Mouse (Mus musculus): Measurements from ENCODE around the gene March1. TPM values are rescaled to one million over a fixed set of nuclear protein-coding genes. Genes with fewer than 3 reads are reported as not detected.
A peak's percentile ranks its signal among the peaks of the same experiment; 100 is the strongest.
"Not testable (repeated sequence)": the region's sequence is repeated elsewhere in the genome, so short reads cannot be mapped to it uniquely, and the experiment has no call there.

March1 gene
- total RNA-seq, 1 experiment from 2014 or later: 285 TPM

GRCm38 (mm10) chr8:66392900-66393299 is 775.2 kb downstream of the March1 start:
- ATAC-seq (ENCODE audit: extremely low read depth, insufficient number of reproducible peaks, low FRiP score, poor library complexity, severe bottlenecking): no peak

DNA sequence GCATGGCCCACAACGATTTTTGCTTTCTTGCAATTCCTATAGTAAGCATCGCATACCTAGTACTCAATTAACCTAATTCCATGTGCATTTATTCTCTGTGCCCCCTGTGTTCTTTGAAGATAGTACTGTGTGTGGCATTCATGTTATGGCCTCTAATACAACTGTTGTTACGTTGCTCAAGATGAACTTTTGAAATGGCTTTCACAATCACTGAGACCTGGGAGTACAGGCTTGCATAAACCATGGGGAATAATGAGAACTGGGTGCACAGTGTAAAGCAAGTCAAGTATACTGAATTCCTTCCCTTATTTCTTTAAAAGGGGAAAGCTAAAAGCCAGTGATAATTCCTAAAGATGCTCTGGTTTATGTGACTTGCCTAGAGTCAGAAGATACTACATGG is 776.4 kb downstream of the March1 start:
- no peak for ATAC-seq (ENCODE audit: extremely low read depth, insufficient number of reproducible peaks, low FRiP score, poor library complexity, severe bottlenecking)

GRCm38 (mm10) chr8:66397811-66398210 is 780.1 kb downstream of the March1 start:
- ATAC-seq (ENCODE audit: extremely low read depth, insufficient number of reproducible peaks, low FRiP score, poor library complexity, severe bottlenecking): no peak

DNA sequence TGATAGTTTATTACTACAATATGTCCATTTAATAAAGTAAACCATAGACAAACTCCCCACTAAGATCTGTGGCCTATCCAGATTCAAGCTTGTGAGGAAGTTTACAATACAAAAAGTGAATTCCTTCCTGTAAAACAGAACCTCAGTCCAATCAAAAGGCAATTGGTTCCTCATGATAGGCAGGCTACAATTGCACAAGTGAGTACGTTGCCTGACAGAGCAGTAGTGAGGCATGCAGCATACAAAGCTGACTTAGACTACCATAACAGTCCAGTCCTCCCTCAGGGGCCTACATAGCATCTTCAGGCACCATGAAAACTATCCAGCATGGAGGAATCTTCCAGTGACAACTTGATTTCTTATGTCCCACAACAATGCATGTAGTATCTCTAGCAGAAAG is 782.4 kb downstream of the March1 start:
- ATAC-seq (ENCODE audit: extremely low read depth, insufficient number of reproducible peaks, low FRiP score, poor library complexity, severe bottlenecking): 0 out of 2 replicates have a peak, but pooled peaks have one; percentile 46

DNA sequence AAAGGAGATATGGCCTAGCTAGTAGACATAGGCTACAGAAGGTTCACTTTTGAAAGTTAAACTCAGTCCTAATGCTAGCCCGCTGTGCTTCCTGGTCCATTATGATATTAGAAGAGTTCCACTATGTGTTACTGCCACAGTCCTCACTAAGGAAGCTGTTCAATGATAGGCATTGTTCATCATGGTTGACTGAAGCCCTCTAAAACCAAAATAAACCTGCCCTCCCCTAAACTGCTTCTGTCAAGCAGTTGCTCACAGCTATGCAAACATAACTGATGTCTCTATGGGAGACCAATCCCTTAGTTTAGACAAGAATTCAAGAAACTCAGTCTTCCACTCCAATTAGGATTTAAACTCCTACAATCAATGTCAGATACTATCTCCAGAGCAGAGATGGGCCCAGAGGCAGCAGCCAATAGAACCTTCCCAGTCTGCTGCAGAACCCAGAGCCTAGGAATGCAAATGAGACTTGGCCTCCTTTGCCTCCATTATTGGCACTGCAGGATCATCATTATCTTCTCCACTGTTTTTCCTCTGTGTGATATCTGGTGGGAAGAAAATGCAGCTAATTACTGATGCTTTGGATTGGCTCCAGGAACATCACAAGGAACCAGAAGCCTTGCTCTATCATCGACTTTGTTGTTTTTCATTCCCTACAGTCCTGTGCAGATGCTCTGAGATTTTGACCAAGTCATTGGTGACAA is 787.2 kb downstream of the March1 start:
- peak; percentile 30; the same call in 1 of the 2 replicates for ATAC-seq (ENCODE audit: extremely low read depth, insufficient number of reproducible peaks, low FRiP score, poor library complexity, severe bottlenecking)

- peak; percentile 91 for ATAC-seq (ENCODE audit: extremely low read depth, insufficient number of reproducible peaks, low FRiP score, poor library complexity, severe bottlenecking)
These were observed 788.1 kb downstream of the March1 start for GRCm38 (mm10) chr8:66405796-66406195.

DNA sequence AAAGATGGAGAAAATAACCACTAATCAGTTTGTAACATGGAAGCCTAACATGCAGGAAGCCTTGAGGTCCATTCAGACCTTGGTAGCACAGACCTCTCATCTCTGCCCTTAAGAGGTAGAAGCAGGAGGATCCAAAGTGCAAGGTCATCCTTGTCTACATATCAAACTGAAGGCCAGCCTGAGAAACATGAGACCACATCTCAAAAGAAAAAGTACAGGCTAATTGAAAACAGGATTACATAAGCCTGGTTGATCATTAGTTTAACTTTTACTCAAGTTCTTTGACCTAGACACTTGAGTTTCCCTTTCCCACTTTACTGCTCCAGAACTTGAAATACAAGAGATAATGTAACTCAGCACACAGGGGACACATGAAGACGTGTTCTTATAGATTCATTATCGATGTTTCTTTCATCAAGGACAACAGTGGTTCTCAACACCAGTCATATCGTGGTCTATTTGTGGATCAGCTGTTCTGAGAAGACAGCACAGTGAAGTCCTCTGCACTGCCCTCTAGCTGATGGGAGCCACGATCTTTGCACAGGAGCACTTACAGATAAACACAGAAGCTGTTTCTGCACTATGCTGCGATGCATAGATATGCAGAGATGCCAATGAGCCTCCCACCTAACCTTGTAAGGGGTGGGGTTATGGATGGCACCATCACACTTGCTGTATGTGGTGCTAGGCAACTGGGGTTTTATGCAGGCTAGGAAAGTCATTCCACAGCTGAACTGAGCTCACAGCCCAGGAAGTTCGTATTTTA is 789.1 kb downstream of the March1 start:
- ATAC-seq (ENCODE audit: extremely low read depth, insufficient number of reproducible peaks, low FRiP score, poor library complexity, severe bottlenecking): peak; percentile 24; the same call in 1 of the 2 replicates

DNA sequence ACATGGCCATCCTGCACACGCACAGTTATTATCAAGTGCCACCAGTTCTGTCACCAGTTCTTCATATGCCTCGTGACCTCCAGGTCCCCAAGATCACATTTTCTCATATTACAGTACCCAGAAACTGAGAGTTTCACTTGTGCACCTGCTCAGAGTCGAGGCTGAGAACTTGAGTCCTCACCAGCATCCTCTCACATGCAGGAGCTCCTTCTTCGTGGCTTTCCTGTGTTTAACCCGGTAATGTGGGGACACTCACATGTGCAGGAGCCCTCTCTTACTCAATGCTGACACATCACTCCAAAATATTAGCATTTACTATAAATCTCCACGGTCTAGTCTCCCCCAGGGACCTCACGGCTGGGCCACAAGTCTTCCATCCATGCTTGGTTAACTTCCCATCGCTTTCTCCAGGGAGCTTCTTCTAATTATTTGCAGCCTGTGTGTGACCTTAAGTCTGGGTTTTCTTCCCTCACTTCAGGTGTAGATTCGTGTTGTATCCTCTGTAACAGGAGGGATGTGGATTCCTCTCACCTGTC is 792.4 kb downstream of the March1 start:
- no peak for ATAC-seq (ENCODE audit: extremely low read depth, insufficient number of reproducible peaks, low FRiP score, poor library complexity, severe bottlenecking)

DNA sequence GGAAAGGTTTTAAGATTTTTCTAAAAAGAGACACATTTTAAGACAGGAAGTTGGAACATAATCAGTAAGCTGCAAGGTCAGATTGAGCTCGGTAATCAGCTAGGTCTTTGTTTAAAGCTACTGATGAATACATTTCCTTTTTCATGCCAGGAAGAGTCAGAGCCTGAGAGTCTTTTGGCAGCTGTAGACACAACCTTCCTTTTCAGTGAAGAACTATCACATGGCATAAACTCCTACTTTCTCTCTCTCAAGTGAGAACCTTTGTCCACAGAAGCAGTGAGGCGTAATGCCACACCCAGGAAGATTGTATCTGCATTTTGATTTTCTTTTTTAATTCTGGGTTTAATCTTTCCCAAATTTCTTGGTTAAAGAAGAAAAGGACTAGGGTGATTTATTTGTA is 795.4 kb downstream of the March1 start:
- no peak for ATAC-seq (ENCODE audit: extremely low read depth, insufficient number of reproducible peaks, low FRiP score, poor library complexity, severe bottlenecking)

DNA sequence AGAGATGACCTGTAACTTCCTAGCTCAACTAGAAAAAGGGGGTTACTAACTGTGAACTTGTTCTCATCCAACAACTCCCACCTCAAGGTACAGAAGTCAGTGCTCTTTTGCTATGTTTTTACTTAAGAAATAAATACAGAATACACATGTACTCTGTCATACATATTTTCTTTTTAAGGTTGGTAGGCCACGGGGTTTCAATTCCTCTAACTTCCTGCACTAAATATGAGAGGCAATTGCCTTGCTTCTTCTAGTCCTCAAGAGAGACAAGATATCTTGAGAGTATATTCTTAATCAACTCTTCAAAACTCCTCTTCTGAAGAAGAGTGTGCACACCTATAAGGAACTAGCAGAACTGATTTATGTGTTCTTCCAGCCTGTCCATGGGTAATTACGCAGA is 797.5 kb downstream of the March1 start:
- peak; percentile 55; the same call in 1 of the 2 replicates for ATAC-seq (ENCODE audit: extremely low read depth, insufficient number of reproducible peaks, low FRiP score, poor library complexity, severe bottlenecking)

- not testable (repeated sequence) for ATAC-seq (ENCODE audit: extremely low read depth, insufficient number of reproducible peaks, low FRiP score, poor library complexity, severe bottlenecking)
These were observed 799.9 kb downstream of the March1 start for GRCm38 (mm10) chr8:66417591-66417990.

DNA sequence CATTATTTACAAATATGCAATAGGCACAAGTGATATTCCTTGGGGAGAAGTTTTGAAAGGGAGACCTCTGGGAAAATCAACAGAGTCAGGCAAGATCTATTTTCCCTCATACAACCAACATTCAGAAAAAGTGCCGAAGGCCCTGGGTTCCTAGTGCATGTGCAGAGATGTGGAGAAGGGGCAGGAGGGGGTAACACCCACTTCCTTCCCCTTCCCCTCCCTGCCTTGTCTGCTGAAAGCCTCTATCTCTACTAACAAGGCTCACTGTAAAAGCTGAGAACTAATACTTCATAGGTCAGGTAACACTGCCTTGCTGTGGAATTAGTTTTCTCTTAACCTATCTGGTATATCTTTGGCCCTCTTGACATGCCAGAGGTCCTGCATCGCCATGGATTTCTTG is 812.9 kb downstream of the March1 start:
- ATAC-seq (ENCODE audit: extremely low read depth, insufficient number of reproducible peaks, low FRiP score, poor library complexity, severe bottlenecking): no peak

GRCm38 (mm10) chr8:66433577-66433976 is 815.9 kb downstream of the March1 start:
- ATAC-seq (ENCODE audit: extremely low read depth, insufficient number of reproducible peaks, low FRiP score, poor library complexity, severe bottlenecking): no peak

- ATAC-seq (ENCODE audit: extremely low read depth, insufficient number of reproducible peaks, low FRiP score, poor library complexity, severe bottlenecking): 0 out of 2 replicates have a peak, but pooled peaks have one; percentile 21
These were observed 819.1 kb downstream of the March1 start for GRCm38 (mm10) chr8:66436804-66437203.

GRCm38 (mm10) chr8:66437929-66438328 is 820.2 kb downstream of the March1 start:
- ATAC-seq (ENCODE audit: extremely low read depth, insufficient number of reproducible peaks, low FRiP score, poor library complexity, severe bottlenecking): peak; percentile 52; the same call in 1 of the 2 replicates

- ATAC-seq (ENCODE audit: extremely low read depth, insufficient number of reproducible peaks, low FRiP score, poor library complexity, severe bottlenecking): no peak
These were observed 820.8 kb downstream of the March1 start for GRCm38 (mm10) chr8:66438468-66438867.

DNA sequence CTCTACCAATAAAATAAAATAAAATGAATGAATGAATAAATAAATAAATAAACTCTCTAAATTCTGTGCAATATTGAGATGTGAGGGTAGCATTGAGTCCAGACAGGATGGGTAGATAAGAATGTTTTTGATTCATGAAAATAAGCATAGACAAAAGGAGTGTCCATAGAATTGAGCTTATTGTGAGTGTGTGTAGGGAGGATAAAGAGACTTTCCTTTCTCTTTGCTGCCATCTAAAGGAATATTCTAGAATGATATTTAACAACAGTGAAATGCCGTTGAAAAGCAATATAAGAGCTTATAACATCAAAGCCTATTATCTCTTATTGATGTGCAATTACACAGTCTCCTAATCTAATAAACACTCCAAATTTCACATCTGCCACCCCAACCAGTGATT is 823.4 kb downstream of the March1 start:
- ATAC-seq (ENCODE audit: extremely low read depth, insufficient number of reproducible peaks, low FRiP score, poor library complexity, severe bottlenecking): no peak

- ATAC-seq (ENCODE audit: extremely low read depth, insufficient number of reproducible peaks, low FRiP score, poor library complexity, severe bottlenecking): peak; percentile 30; the same call in 1 of the 2 replicates
These were observed 825.1 kb downstream of the March1 start for GRCm38 (mm10) chr8:66442778-66443177.

GRCm38 (mm10) chr8:66444141-66444540 is 826.4 kb downstream of the March1 start:
- peak; percentile 45; the same call in 1 of the 2 replicates for ATAC-seq (ENCODE audit: extremely low read depth, insufficient number of reproducible peaks, low FRiP score, poor library complexity, severe bottlenecking)

DNA sequence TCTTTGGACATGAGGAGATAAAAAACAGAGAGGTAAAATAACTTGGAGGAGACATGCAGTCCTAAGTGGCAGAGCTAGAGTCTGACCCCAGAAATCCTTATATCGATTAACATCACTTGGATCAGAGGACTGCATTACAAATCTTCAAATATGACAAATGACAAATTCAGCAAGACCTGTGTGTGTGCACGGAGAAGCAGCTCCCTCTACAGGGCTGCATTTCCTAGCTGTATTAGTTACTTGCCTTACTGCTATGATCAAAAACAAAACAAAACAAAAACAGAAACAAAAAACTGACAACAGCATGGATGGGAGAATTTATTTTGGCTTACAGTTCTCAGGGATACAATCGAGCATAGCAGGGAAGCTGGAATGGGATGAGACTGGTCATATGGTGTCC is 827.7 kb downstream of the March1 start:
- no peak for ATAC-seq (ENCODE audit: extremely low read depth, insufficient number of reproducible peaks, low FRiP score, poor library complexity, severe bottlenecking)

Data from neutrophil, adult 5-6 weeks (primary cell).